Mouse (Mus musculus) kidney, postnatal 0 days (tissue): ENCODE results near the gene Txndc11. TPM values are rescaled to one million over a fixed set of nuclear protein-coding genes. Genes with fewer than 3 reads are reported as not detected.
"Not testable (repeated sequence)": the region's sequence is repeated elsewhere in the genome, so short reads cannot be mapped to it uniquely, and the experiment has no call there.

Source experiments
- ATAC-seq: fragments of 200-750 bp; cut with Nextera tagmentation; replicated peaks from 2 replicates; pipeline ENCODE4 v1.8.0; 2017; ENCODE audit warnings: low read depth, moderate number of reproducible peaks, moderate TSS enrichment, moderate library complexity; ENCODE audit not compliant: low FRiP score
- DNase-seq: peaks from one replicate; pipeline ENCODE4 v3.0.0-alpha.2; 2016; ENCODE audit warnings: low spot score
- H3K27ac ChIP-seq: fragments of 300-500 bp; sonication (generic); 2 replicates; pipeline ENCODE4 v1.5.1; 2014; ENCODE audit warnings: mild to moderate bottlenecking
- H3K27me3 ChIP-seq: fragments of 300-500 bp; sonication (generic); 2 replicates; pipeline ENCODE4 v1.6.1; 2014; ENCODE audit warnings: low read length, mixed read lengths; ENCODE audit not compliant: insufficient read depth
- H3K36me3 ChIP-seq: fragments of 300-500 bp; sonication (generic); 2 replicates; pipeline ENCODE4 v1.6.1; 2014; ENCODE audit warnings: low read length, mixed read lengths; ENCODE audit not compliant: insufficient read depth
- H3K4me1 ChIP-seq: fragments of 300-500 bp; sonication (generic); replicated peaks from 2 replicates; pipeline ENCODE4 v1.6.1; 2014; ENCODE audit warnings: antibody characterized with exemption, low read length, mixed read lengths; ENCODE audit not compliant: insufficient read depth
- H3K4me2 ChIP-seq: fragments of 300-500 bp; sonication (generic); 2 replicates; pipeline ENCODE4 v1.6.1; 2014; ENCODE audit warnings: mild to moderate bottlenecking, low read length, moderate library complexity, mixed read lengths
- H3K4me3 ChIP-seq: fragments of 300-500 bp; sonication (generic); replicated peaks from 2 replicates; pipeline ENCODE4 v1.5.1; 2014; ENCODE audit warnings: low read depth, low read length
- H3K9ac ChIP-seq: fragments of 300-500 bp; sonication (generic); 2 replicates; pipeline ENCODE4 v1.6.1; 2014; ENCODE audit warnings: low read depth, low read length
- H3K9me3 ChIP-seq: fragments of 300-500 bp; sonication (generic); replicated peaks from 2 replicates; pipeline ENCODE4 v1.6.1; 2016; ENCODE audit warnings: low read length, inconsistent platforms, mixed read lengths
- CTCF ChIP-seq: IDR thresholded peaks from 2 replicates; pipeline ENCODE4 v1.5.1; 2016; ENCODE audit warnings: antibody characterized with exemption, low read depth, mild to moderate bottlenecking, moderate library complexity
- WGBS: fragments of 180-500 bp; shearing (Covaris S2); extraction: QIAGEN DNeasy Blood & Tissue Kit; methylation state at CpG from one replicate; pipeline ENCODE4 v1.1.7; 2014; 5-methylcytosine and 5-hydroxymethylcytosine counted together
- polyA plus RNA-seq: library from polyadenylated mRNA; unstranded; fragments of >200 nt; fragmentation: Nextera tagmentation; extraction: Ambion mirVana; gene quantifications from 2 replicates; pipeline ENCODE4 v1.2.1, GENCODE M21; 2015

Gene Txndc11
- polyA plus RNA-seq, 1 experiment from 2014 or later: 33.3 TPM

DNA sequence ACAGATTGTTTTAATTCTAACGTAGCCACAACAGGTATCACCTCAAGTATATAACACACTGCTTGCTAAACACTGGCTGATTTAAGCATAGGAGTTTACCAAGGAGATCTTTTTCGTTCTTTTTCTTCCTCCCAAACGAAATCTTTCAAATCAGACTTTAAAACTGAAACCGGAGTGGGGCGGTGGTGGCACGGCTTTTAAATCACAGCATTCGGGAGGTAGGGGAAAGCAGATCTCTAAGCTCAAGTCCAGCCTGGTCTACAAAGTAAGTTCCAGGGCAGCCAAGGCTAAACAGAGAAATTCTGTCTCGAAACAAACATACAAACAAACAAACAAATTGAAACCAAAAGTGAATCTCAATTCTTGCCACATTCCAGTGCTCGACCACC is 40.6 kb upstream of the Txndc11 start:
- H3K9ac ChIP-seq: peak overlapping the region; percentile 75
- no peak for DNase-seq
- peak overlapping the region; percentile 82 for H3K4me2 ChIP-seq
- no peak for TF ChIP-seq CTCF
- under 1% methylated on average over 9 of the region's 9 CpGs for WGBS
- 0 out of 2 replicates have a peak, but pooled peaks cover 8% of the 10 kb centered on the region for H3K4me1 ChIP-seq
- H3K27ac ChIP-seq: peak overlapping the region; percentile 87
- H3K9me3 ChIP-seq: no peaks in the 10 kb centered on the region
- ATAC-seq: no peak
- H3K4me3 ChIP-seq: peak overlapping the region; percentile 80
- no peaks in the 10 kb centered on the region for H3K36me3 ChIP-seq
- H3K27me3 ChIP-seq: no peaks in the 10 kb centered on the region

DNA sequence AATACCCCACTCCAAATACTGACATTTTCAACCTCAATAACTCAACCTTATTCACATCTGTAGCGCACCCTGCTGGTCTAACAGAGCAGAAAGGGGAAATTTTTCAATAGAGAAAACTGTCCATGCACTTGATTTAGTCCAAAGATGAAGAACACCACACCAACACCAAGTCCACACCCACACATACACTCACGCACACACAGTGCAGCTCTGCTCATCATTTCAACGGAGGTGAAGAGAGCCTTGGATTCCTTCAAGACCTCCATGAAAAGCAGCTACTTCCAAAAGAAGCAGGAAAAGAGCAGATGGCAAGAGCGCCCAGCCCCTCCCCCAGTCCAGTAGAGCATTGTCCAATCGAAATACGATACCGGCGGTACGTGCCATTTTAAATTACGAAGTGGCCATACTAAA is 40.2 kb upstream of the Txndc11 start:
- Histone ChIP-seq H3K27ac (peak overlapping the region; percentile 87; the same call in 1 of the 2 replicates), H3K9me3 (no peaks in the 10 kb centered on the region), H3K4me2 (peak overlapping the region; percentile 82), H3K4me1 (0 out of 2 replicates have a peak, but pooled peaks cover 8% of the 10 kb centered on the region), H3K9ac (no peak overlapping the region), H3K36me3 (no peaks in the 10 kb centered on the region), H3K27me3 (no peaks in the 10 kb centered on the region), H3K4me3 (peak overlapping the region; percentile 80)
- DNase-seq (peak; percentile 87), ATAC-seq (no peak)
- TF ChIP-seq CTCF: peak; percentile 74
- WGBS: 4% methylated on average over 10 of the region's 10 CpGs

DNA sequence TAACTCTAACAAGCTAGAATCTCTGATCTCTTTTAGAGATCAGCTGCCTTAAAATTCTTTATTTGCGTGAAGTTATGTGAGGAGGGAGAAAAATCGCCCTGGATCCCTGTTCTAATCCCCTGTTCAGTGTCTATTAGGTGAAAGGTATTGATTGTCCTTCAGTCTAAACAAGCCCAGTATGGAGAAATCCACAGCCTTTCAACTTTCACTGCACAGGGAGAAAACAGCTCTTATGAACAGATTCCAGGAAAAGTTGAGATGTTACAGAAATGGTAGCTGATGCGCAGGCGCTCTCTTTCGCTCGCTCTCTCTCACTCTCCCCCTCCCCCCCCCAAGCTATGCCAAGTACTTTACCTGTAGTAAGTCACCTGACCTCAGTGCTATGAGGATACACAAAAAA is 37.2 kb upstream of the Txndc11 start:
- Histone ChIP-seq H3K4me3 (no peak overlapping the region), H3K27ac (no peak overlapping the region), H3K4me2 (no peak overlapping the region), H3K9ac (no peak overlapping the region), H3K36me3 (no peaks in the 10 kb centered on the region), H3K9me3 (no peaks in the 10 kb centered on the region), H3K4me1 (no peaks in the 10 kb centered on the region), H3K27me3 (no peaks in the 10 kb centered on the region)
- DNase-seq (no peak), ATAC-seq (no peak)
- 90% methylated on average over 6 of the region's 6 CpGs for WGBS
- no peak for TF ChIP-seq CTCF

DNA sequence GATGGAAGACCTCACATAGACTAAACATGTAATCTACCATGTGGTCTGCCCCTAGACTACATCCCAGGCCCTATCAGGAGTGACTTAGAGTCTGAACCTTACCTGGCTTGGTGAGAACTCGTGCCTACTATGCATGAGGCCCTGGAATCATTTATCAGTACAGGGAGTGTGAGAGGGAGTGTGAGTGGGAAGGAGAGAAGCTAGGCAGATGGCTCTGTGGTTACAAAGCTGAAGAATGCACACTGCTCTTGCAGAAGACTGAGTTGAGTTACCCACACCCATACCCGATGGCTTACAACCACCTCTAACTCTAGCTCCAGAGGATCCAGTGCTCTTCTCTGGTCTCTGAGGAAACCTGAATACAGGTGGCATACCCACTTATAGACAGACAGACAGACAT is 32.0 kb upstream of the Txndc11 start:
- Histone ChIP-seq H3K4me2 (no peak overlapping the region), H3K4me1 (no peaks in the 10 kb centered on the region), H3K9ac (no peak overlapping the region), H3K36me3 (peaks cover 4% of the 10 kb centered on the region; the same call in 1 of the 2 replicates), H3K4me3 (no peak overlapping the region), H3K27ac (no peak overlapping the region), H3K9me3 (no peaks in the 10 kb centered on the region), H3K27me3 (no peaks in the 10 kb centered on the region)
- ATAC-seq: no peak
- no peak for TF ChIP-seq CTCF
- 86% methylated on average over 2 of the region's 2 CpGs for WGBS
- no peak for DNase-seq

DNA sequence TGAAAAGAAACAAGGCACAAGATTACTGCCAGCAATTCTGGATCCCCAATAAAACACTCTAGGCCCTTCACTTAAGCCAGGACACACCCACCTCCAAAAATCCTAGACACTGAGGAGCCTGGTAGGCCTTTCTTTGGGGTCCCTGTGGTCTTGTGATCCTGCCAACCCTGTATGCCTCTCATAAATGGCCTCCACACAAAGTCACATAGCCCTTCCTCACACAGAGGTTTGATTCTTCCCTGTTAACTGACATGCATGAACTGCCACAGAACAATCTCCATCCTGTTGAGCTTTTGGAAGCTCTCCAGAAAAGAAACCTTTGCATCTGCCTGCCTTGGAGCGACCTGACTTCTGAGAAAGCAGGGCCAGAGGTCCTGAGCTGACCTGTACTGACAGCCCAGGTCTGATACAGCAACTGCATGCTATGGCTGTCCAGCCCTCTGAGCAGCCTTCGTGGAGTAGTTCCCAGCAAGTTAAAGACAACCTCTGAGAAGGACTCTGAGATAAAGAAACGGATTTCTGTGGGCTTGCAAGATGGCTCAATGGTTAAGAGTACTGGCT is 30.3 kb upstream of the Txndc11 start:
- H3K27ac ChIP-seq: no peak overlapping the region
- no peaks in the 10 kb centered on the region for H3K9me3 ChIP-seq
- H3K4me1 ChIP-seq: no peaks in the 10 kb centered on the region
- no peak for TF ChIP-seq CTCF
- no peak overlapping the region for H3K4me3 ChIP-seq
- no peak overlapping the region for H3K4me2 ChIP-seq
- H3K9ac ChIP-seq: 0 out of 2 replicates have a peak overlapping the region, but pooled peaks have one; percentile 28
- DNase-seq: no peak
- WGBS: 57% methylated on average over 3 of the region's 3 CpGs
- ATAC-seq: no peak
- no peaks in the 10 kb centered on the region for H3K27me3 ChIP-seq
- peaks cover 4% of the 10 kb centered on the region; the same call in 1 of the 2 replicates for H3K36me3 ChIP-seq

DNA sequence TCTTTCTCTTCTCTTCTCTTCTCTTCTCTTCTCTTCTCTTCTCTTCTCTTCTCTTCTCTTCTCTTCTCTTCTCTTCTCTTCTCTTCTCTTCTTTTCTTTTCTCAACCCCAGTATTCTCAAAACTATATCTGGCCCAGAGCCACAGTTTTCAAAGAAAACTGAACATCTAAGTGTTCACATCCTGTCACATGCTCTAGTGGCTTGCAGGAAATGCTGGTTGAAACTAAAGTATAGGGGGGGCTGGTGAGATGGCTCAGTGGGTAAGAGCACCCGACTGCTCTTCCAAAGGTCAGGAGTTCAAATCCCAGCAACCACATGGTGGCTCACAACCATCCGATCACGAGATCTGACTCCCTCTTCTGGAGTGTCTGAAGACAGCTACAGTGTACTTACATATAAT is 23.3 kb upstream of the Txndc11 start:
- H3K27ac ChIP-seq, H3K4me2 ChIP-seq, H3K9ac ChIP-seq, H3K4me1 ChIP-seq, H3K27me3 ChIP-seq, ATAC-seq, H3K4me3 ChIP-seq, H3K9me3 ChIP-seq: not testable (repeated sequence)
- peak; percentile 14 for DNase-seq
- peaks cover 39% of the 10 kb centered on the region; the same call in 1 of the 2 replicates for H3K36me3 ChIP-seq
- WGBS: 25% methylated on average over 1 of the region's 3 CpGs

DNA sequence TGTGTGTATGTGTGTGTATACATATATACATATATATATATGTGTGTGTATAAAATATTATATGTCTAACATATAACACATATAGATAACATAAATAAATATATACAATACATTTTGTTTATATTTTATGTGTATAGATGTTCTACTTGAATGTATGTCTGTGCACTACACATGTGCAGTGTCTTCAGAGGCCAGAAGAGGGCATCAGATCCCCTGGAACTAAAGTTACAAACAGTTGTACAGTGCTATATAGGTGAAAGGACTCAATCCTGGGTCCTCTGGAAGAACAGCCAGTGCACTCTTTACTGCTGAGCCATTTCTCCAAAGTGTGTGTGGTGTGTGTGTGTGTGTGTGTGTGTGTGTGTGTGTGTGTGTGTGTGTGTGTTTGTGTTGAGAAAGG is 20.1 kb upstream of the Txndc11 start:
- peaks cover 48% of the 10 kb centered on the region for H3K36me3 ChIP-seq
- no peaks in the 10 kb centered on the region for H3K27me3 ChIP-seq
- no peak overlapping the region for H3K4me2 ChIP-seq
- ATAC-seq (no peak), DNase-seq (no peak)
- TF ChIP-seq CTCF: peak; percentile 39
- no peak overlapping the region for H3K4me3 ChIP-seq
- no peak overlapping the region for H3K9ac ChIP-seq
- H3K4me1 ChIP-seq: no peaks in the 10 kb centered on the region
- no peak overlapping the region for H3K27ac ChIP-seq
- H3K9me3 ChIP-seq: no peaks in the 10 kb centered on the region

DNA sequence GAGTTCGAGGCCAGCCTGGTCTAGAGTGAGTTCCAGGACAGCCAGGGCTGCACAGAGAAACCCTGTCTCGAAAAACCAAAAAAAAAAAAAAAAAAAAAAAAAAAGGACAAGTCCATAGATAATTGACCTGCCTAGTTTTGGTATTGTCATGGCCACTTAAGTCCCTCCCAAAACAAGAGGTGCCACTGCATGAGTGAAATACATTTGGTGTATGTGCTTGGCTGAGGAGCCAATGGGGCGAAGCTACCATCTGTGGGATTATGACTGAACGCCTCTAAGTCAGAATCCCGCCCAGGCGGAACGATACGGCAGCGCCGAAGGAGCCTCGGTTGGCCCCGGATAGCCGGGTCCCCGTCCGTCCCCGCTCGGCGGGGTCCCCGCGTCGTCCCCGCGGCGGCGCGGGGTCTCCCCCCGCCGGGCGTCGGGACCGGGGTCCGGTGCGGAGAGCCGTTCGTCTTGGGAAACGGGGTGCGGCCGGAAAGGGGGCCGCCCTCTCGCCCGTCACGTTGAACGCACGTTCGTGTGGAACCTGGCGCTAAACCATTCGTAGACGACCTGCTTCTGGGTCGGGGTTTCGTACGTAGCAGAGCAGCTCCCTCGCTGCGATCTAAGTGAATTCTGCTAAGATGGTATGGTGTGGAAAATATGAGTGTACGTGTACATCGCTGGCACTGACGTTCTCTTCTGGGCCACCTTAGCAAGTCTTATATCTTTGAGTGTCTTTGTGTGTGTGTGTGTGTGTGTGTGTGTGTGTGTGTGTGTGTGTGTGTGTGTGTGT is 9.4 kb upstream of the Txndc11 start:
- H3K27me3 ChIP-seq, H3K27ac ChIP-seq, H3K4me2 ChIP-seq, H3K4me3 ChIP-seq, H3K4me1 ChIP-seq, ATAC-seq, DNase-seq, H3K9ac ChIP-seq, H3K9me3 ChIP-seq: not testable (repeated sequence)
- WGBS: 22% methylated on average over 54 of the region's 56 CpGs
- peaks cover 40% of the 10 kb centered on the region for H3K36me3 ChIP-seq
